Mouse (Mus musculus): ENCODE measurements around the gene Grrp1.

DNA sequence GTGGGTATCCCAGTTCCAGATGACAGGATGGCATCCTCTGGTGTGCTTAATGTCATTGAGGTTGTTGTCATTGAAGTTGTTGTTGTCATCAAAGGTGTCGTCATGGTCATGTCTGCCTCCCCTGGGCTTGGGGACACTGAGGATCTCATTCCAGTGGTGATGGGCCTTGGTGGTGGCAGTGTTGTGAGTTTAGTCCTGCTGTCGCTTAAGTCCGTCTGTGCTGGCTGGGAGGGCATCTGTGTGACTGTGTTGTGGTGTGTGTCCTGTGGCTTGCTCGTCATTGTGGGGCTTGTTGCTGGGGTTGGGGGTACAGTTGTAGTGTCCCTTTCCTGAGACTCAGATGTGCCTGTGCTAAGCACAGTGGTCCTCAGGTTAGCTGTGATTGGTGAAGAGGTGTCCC, 51.0 kb downstream of the Grrp1 start, which contains the start of gene Gm7534:
- TF ChIP-seq CTCF (IDR thresholded peaks at IDR 0.05; ENCODE audit: low read depth, low read length), result no peak
- no peak for TF ChIP-seq POLR2A (IDR thresholded peaks at IDR 0.05; ENCODE audit: borderline replicate concordance, low read depth, low read length)

Data from bone marrow macrophage, adult 2 months (primary cell).